Mouse (Mus musculus): ENCODE measurements around the gene Traf1. TPM values are rescaled to one million over a fixed set of nuclear protein-coding genes. Genes with fewer than 3 reads are reported as not detected.

The Traf1 gene
- total and polyA plus RNA-seq, 2 experiments from 2014 or later = 1.4 to 3.0 TPM

DNA sequence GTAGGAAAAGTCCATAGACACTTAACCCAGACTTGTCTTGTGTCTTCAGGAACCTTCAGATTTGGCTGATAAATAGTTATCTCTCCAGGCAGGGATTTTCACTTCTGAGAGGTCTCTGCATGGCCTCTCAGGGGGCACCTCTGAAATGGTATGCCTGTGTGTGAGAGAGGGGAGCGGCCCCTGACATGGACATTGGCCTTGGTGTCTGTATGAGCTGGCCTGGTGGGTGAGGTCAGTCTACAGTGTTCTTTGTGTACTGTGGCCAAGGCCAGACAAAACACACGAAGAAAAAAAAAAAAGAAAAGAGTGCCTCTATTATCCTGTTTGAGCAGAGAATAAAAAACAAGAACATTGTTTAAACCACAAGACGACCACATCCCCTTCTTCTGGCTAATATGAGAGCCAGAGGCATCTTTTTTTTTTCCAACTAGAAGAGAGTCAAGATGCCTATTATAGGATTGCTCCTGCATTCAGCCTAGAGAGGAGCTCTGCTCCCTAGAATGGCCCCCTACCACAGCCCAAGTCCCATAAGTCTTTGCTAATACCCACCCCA is 18.0 kb upstream of the Traf1 start:
- H3K4me1 ChIP-seq (ENCODE audit: insufficient read depth, low read length) = 0 out of 2 replicates have a peak, but pooled peaks cover 7% of the 10 kb centered on the region
- H3K27me3 ChIP-seq (ENCODE audit: insufficient read depth, low read length) = no peaks in the 10 kb centered on the region
- H3K27ac ChIP-seq (ENCODE audit: low read depth, low read length) = no peak overlapping the region
- H3K4me3 ChIP-seq (ENCODE audit: low read depth, low read length) = no peak overlapping the region
- no peaks in the 10 kb centered on the region for H3K9me3 ChIP-seq (ENCODE audit: low read length)
- ATAC-seq (ENCODE audit: low FRiP score) (no peak), DNase-seq (ENCODE audit: low spot score) (no peak)
- no peaks in the 10 kb centered on the region for H3K36me3 ChIP-seq (ENCODE audit: insufficient read depth, low read length)
- WGBS = 79% methylated on average over 3 of the region's 3 CpGs
- H3K4me2 ChIP-seq (ENCODE audit: low read depth, low read length, poor library complexity, severe bottlenecking) = no peak overlapping the region
- TF ChIP-seq CTCF (IDR thresholded peaks at IDR 0.05) = no peak
- H3K9ac ChIP-seq (replicated peaks; ENCODE audit: low read length, poor library complexity, severe bottlenecking) = no peak overlapping the region

DNA sequence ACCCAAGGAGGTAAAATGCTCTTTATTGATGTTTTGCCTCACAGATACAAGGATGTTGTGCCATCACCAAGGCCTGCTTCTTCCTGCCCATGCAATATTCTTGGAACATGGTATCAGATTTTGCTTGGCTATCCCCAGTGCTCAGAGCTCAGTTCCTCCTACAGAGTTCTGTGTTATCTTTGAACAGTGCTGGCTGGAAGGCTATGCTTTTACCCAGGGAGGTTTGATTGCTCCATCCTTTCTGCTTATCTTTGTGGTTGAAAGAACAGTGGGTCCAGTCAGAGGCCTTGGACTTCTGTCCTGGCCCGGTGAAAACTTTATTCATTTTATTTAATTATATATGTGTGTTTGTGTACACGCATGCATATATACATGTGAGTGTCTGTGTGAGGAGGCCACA is 16.7 kb upstream of the Traf1 start:
- Histone ChIP-seq H3K4me1 (ENCODE audit: insufficient read depth, low read length) (0 out of 2 replicates have a peak, but pooled peaks cover 7% of the 10 kb centered on the region), H3K4me3 (ENCODE audit: low read depth, low read length) (no peak overlapping the region), H3K27ac (ENCODE audit: low read depth, low read length) (no peak overlapping the region), H3K4me2 (ENCODE audit: low read depth, low read length, poor library complexity, severe bottlenecking) (no peak overlapping the region), H3K9ac (replicated peaks; ENCODE audit: low read length, poor library complexity, severe bottlenecking) (no peak overlapping the region), H3K27me3 (ENCODE audit: insufficient read depth, low read length) (no peaks in the 10 kb centered on the region), H3K9me3 (ENCODE audit: low read length) (no peaks in the 10 kb centered on the region), H3K36me3 (ENCODE audit: insufficient read depth, low read length) (no peaks in the 10 kb centered on the region)
- no peak for TF ChIP-seq CTCF (IDR thresholded peaks at IDR 0.05)
- ATAC-seq (ENCODE audit: low FRiP score) = no peak
- DNase-seq (ENCODE audit: low spot score) = no peak
- 98% methylated on average over 2 of the region's 2 CpGs for WGBS

DNA sequence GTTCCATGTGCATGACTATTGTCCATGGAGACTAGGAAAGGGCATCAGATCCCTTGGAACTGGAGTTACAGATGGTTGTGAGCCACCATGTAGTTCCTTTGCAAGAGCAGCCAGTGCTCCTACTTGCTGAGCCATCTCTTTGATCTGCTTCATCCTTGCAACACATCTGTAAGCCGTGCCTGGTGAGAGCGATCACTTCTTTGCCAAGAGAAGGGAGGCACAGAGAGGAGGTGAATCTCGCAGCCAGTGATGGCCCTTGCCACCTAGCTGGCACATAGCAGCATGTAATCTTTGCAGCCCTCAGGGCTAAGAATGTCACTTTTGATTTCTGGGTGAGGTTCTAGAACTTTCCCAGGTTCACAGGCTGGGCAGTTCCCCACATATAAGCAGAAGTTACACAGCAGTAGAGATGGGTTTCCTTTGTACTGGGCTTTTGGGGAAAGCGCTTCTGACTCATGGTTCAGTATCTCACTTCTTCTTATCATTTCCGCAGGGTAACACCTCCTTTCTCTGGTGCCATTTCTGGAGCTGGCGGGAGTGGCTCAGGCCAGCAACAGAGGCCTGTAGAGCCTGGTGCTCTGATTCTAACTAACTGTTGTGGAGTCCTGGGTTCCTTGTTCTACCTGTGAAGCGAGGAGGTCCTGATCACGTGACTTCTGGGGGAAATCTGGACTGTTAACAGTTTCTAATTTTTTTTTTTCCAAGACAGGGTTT is 15.5 kb upstream of the Traf1 start:
- Histone ChIP-seq H3K27me3 (ENCODE audit: insufficient read depth, low read length) (no peaks in the 10 kb centered on the region), H3K9me3 (ENCODE audit: low read length) (no peaks in the 10 kb centered on the region), H3K4me2 (ENCODE audit: low read depth, low read length, poor library complexity, severe bottlenecking) (no peak overlapping the region), H3K4me1 (ENCODE audit: insufficient read depth, low read length) (0 out of 2 replicates have a peak, but pooled peaks cover 2% of the 10 kb centered on the region), H3K27ac (ENCODE audit: low read depth, low read length) (no peak overlapping the region), H3K36me3 (ENCODE audit: insufficient read depth, low read length) (no peaks in the 10 kb centered on the region), H3K4me3 (ENCODE audit: low read depth, low read length) (no peak overlapping the region), H3K9ac (replicated peaks; ENCODE audit: low read length, poor library complexity, severe bottlenecking) (no peak overlapping the region)
- DNase-seq (ENCODE audit: low spot score) = no peak
- WGBS = 87% methylated on average over 8 of the region's 8 CpGs
- no peak for ATAC-seq (ENCODE audit: low FRiP score)
- TF ChIP-seq CTCF (IDR thresholded peaks at IDR 0.05) = no peak

DNA sequence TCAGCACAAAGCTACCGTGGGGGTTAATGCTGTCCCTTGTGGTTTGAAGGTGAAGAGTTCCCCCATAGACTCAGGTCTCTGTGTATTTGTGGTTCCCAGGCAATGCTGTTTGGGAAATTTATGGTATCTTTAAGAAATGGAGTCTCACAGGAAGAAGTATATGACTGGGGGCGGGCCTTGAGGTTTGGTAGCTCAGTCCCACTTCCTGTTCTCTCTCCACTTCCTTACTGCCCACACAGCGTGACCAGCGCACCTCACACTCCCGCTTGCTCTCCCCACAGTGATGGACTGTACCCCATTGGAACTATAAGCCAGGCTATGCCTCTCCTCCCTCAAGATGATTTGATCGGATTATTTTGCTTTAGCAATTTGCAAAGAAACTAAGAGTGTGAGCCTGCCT is 14.9 kb upstream of the Traf1 start:
- Histone ChIP-seq H3K4me2 (ENCODE audit: low read depth, low read length, poor library complexity, severe bottlenecking) (no peak overlapping the region), H3K9me3 (ENCODE audit: low read length) (no peaks in the 10 kb centered on the region), H3K9ac (replicated peaks; ENCODE audit: low read length, poor library complexity, severe bottlenecking) (no peak overlapping the region), H3K27me3 (ENCODE audit: insufficient read depth, low read length) (no peaks in the 10 kb centered on the region), H3K4me3 (ENCODE audit: low read depth, low read length) (no peak overlapping the region), H3K27ac (ENCODE audit: low read depth, low read length) (no peak overlapping the region), H3K4me1 (ENCODE audit: insufficient read depth, low read length) (no peaks in the 10 kb centered on the region), H3K36me3 (ENCODE audit: insufficient read depth, low read length) (no peaks in the 10 kb centered on the region)
- TF ChIP-seq CTCF (IDR thresholded peaks at IDR 0.05) = no peak
- DNase-seq (ENCODE audit: low spot score) = no peak
- ATAC-seq (ENCODE audit: low FRiP score) = no peak
- 90% methylated on average over 6 of the region's 6 CpGs for WGBS

DNA sequence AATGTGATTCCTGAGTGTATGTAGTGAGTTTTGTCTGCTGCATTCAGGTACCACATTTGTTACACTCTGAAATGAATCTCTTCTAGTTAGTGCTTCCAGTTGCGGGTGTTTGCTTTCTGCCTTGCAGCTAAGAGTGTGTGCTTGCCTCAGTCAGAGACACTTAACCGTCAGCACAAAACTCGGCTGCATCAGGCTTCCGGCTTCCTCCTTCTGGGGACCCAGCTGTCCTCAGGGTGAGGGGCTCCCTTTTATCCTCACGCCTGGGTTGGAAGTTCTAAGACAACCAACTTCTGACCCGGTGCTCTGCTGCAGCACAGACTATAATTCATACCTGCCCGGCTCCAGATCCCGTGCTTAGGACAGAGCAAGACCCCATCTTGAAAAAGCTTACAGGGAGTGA is 11.5 kb upstream of the Traf1 start:
- no peaks in the 10 kb centered on the region for H3K27me3 ChIP-seq (ENCODE audit: insufficient read depth, low read length)
- no peaks in the 10 kb centered on the region for H3K4me1 ChIP-seq (ENCODE audit: insufficient read depth, low read length)
- no peak for TF ChIP-seq CTCF (IDR thresholded peaks at IDR 0.05)
- ATAC-seq (ENCODE audit: low FRiP score) (no peak), DNase-seq (ENCODE audit: low spot score) (no peak)
- H3K9me3 ChIP-seq (ENCODE audit: low read length) = no peaks in the 10 kb centered on the region
- H3K4me2 ChIP-seq (ENCODE audit: low read depth, low read length, poor library complexity, severe bottlenecking) = no peak overlapping the region
- 92% methylated on average over 8 of the region's 8 CpGs for WGBS
- H3K27ac ChIP-seq (ENCODE audit: low read depth, low read length) = no peak overlapping the region
- no peak overlapping the region for H3K4me3 ChIP-seq (ENCODE audit: low read depth, low read length)
- no peak overlapping the region for H3K9ac ChIP-seq (replicated peaks; ENCODE audit: low read length, poor library complexity, severe bottlenecking)
- no peaks in the 10 kb centered on the region for H3K36me3 ChIP-seq (ENCODE audit: insufficient read depth, low read length)

DNA sequence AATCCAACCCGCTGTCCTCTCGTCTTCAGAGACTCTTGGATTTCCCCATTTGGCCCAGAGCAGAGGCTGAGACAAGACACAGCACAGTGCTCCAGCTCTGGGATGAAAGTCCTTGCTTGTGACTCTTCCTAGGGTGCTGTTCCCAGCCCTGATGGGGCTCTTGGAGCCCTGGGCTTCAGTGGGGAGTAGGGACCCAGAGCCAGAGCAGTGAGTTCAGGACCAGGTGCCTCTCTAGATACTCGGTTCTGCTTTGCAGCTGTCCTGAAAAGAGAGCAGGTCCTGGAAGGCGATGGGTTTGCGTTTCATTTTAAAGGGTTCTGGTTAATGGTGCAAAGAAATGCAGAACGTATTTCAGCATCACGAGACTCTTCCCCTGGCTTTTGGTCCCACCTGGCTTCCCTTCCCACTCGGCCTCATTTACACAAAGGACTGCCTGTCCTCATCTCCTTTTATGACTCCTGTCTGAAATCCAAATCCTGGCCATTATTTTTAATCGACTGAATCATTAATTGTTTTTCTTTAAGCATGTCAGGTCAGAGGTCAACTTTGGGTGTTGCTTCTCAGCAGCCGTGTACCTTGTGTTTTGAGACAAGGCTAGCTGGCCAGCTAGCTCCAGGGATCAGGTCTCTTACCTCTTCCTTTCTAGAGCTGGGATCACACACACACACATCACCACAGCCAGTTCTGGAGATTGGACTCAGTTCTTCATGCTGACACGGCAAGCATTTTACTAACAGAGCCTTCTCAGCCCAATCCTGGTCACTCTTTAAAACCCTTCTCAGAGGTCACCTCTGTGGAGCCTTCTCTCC is 9.7 kb upstream of the Traf1 start:
- Histone ChIP-seq H3K27me3 (ENCODE audit: insufficient read depth, low read length) (no peaks in the 10 kb centered on the region), H3K36me3 (ENCODE audit: insufficient read depth, low read length) (no peaks in the 10 kb centered on the region), H3K27ac (ENCODE audit: low read depth, low read length) (no peak overlapping the region), H3K9me3 (ENCODE audit: low read length) (no peaks in the 10 kb centered on the region), H3K4me1 (ENCODE audit: insufficient read depth, low read length) (no peaks in the 10 kb centered on the region), H3K4me3 (ENCODE audit: low read depth, low read length) (no peak overlapping the region), H3K4me2 (ENCODE audit: low read depth, low read length, poor library complexity, severe bottlenecking) (no peak overlapping the region), H3K9ac (replicated peaks; ENCODE audit: low read length, poor library complexity, severe bottlenecking) (no peak overlapping the region)
- no peak for ATAC-seq (ENCODE audit: low FRiP score)
- no peak for DNase-seq (ENCODE audit: low spot score)
- no peak for TF ChIP-seq CTCF (IDR thresholded peaks at IDR 0.05)
- WGBS = 83% methylated on average over 11 of the region's 11 CpGs

All from midbrain, postnatal 0 days (tissue).